Mouse (Mus musculus): ENCODE results near the gene Nlgn3. TPM values are rescaled to one million over a fixed set of nuclear protein-coding genes. Genes with fewer than 3 reads are reported as not detected.

The Nlgn3 gene
- polyA plus RNA-seq, 1 experiment, result 0.40 TPM

DNA sequence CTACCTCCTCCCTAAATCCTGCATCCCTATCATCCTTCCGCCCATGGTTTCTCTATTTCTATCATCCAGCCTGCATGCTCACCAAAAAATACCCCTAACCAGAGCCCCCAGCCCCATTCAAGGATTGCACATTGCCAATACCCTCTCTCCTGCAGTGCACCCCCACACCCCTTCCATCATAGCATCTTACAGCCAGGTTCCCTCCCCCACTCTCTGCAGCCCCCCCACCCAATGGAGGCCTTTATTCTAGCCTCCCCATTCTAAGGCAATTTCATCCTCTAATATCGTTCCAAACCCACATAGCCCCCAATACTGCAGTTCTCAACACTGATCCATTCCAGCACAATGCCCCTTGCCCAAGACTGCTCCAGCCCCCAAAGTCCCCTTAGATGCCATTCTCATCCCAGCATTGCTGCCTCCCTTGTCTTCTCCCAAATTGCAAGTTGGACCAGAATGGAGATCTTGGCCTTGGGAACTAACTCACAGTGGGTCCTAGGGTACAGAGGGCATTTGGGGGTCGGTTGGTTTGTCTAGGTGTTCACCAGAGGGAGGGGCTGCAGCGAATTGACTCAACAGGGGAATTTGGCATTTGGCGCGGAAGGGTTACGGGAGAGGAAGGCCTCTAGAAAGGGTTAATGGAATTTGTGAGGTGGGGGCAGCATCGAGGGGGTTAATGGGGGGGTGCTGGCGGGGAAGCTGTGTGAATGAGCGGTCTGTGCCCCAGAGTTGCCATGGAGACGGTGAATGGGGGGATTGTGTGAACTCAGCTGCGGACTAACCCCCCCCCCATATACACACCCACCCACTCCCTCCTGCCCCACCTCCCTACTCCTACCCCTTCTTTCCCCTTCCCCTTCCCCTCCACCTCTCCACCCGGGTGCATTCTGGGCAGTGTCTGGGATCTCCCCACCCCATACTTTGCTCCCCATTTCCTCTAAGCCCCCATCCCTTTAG, 782 bp downstream of the Nlgn3 start:
- no peaks in the 10 kb centered on the region for H3K4me1 ChIP-seq (replicated peaks; ENCODE audit: control insufficient read depth, insufficient read depth, low read length)
- TF ChIP-seq CTCF (IDR thresholded peaks at IDR 0.05; ENCODE audit: borderline replicate concordance, control insufficient read depth, extremely low read depth, insufficient read depth, low read length, poor library complexity) (no peak), POLR2A (IDR thresholded peaks at IDR 0.05; ENCODE audit: control insufficient read depth, extremely low read depth, insufficient read depth, low read length, poor library complexity) (no peak)
- no peak for DNase-seq
- H3K4me3 ChIP-seq (ENCODE audit: control insufficient read depth, insufficient read depth, low read length), result no peak overlapping the region
- WGBS, result 53% methylated on average over 9 of the region's 13 CpGs
- H3K27ac ChIP-seq (ENCODE audit: control insufficient read depth, insufficient read depth, low read length), result no peak overlapping the region
- no peaks in the 10 kb centered on the region; the same call in 1 of the 2 replicates for H3K36me3 ChIP-seq (ENCODE audit: control insufficient read depth, insufficient read depth, low read length)
- H3K27me3 ChIP-seq (ENCODE audit: control insufficient read depth, insufficient read depth, low read length), result no peaks in the 10 kb centered on the region

DNA sequence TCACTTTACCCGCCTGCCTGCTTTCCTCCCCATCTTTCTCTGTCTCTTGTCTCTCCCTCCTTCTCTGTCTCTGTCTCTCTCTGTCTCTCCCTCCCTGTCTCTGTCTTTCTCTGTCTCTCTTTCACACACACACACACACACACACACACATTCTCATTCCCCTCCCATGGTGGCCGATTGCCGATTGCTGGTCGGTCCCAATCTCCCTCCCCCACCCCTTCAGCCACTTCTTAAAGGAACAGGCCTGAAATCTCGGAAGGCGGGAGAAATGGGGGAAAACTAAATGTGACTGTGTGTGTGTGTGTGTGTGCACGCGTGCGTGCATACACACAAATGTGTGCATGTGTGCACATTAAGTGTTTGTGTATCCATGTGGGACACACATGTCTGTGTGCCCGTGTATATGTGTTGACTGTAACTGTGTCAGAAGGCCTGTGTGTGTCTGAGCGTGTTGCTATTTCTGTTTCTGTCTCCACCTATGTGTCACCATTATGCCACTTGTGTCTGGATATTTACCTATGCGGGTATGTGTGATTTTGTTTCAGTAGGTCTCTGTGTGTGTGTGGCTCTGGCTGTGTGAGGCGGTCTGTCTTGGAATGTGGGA, 1.6 kb downstream of the Nlgn3 start:
- WGBS, result 70% methylated on average over 13 of the region's 13 CpGs
- H3K4me3 ChIP-seq (ENCODE audit: control insufficient read depth, insufficient read depth, low read length), result no peak overlapping the region
- no peaks in the 10 kb centered on the region for H3K4me1 ChIP-seq (replicated peaks; ENCODE audit: control insufficient read depth, insufficient read depth, low read length)
- no peak for TF ChIP-seq CTCF (IDR thresholded peaks at IDR 0.05; ENCODE audit: borderline replicate concordance, control insufficient read depth, extremely low read depth, insufficient read depth, low read length, poor library complexity)
- no peak for TF ChIP-seq POLR2A (IDR thresholded peaks at IDR 0.05; ENCODE audit: control insufficient read depth, extremely low read depth, insufficient read depth, low read length, poor library complexity)
- H3K27me3 ChIP-seq (ENCODE audit: control insufficient read depth, insufficient read depth, low read length), result no peaks in the 10 kb centered on the region
- DNase-seq, result no peak
- H3K36me3 ChIP-seq (ENCODE audit: control insufficient read depth, insufficient read depth, low read length), result no peaks in the 10 kb centered on the region; the same call in 1 of the 2 replicates
- no peak overlapping the region for H3K27ac ChIP-seq (ENCODE audit: control insufficient read depth, insufficient read depth, low read length)

DNA sequence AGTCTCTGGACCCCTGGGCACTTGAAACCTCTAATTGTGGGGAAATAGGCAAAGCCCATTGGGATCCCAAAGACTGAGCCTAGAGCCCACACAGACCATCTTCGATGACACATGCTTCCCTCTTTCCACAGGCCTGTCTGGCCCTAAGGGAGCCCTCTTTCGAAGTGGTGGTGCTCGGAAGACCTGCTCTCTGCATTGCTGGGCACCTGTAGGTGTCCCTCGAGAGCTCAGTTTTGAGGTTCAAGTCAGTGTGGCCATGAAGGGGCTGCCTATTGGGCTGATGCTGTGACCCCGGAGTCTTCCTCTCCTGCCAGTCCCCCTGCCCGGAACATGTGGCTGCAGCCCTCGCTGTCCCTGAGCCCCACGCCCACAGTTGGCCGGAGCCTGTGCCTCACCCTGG, 2.7 kb downstream of the Nlgn3 start:
- H3K27me3 ChIP-seq (ENCODE audit: control insufficient read depth, insufficient read depth, low read length), result no peaks in the 10 kb centered on the region
- H3K4me3 ChIP-seq (ENCODE audit: control insufficient read depth, insufficient read depth, low read length), result no peak overlapping the region
- no peak for DNase-seq
- 91% methylated on average over 9 of the region's 9 CpGs for WGBS
- no peak overlapping the region for H3K27ac ChIP-seq (ENCODE audit: control insufficient read depth, insufficient read depth, low read length)
- H3K4me1 ChIP-seq (replicated peaks; ENCODE audit: control insufficient read depth, insufficient read depth, low read length), result no peaks in the 10 kb centered on the region
- TF ChIP-seq CTCF (IDR thresholded peaks at IDR 0.05; ENCODE audit: borderline replicate concordance, control insufficient read depth, extremely low read depth, insufficient read depth, low read length, poor library complexity) (no peak), POLR2A (IDR thresholded peaks at IDR 0.05; ENCODE audit: control insufficient read depth, extremely low read depth, insufficient read depth, low read length, poor library complexity) (no peak)
- H3K36me3 ChIP-seq (ENCODE audit: control insufficient read depth, insufficient read depth, low read length), result no peaks in the 10 kb centered on the region; the same call in 1 of the 2 replicates

DNA sequence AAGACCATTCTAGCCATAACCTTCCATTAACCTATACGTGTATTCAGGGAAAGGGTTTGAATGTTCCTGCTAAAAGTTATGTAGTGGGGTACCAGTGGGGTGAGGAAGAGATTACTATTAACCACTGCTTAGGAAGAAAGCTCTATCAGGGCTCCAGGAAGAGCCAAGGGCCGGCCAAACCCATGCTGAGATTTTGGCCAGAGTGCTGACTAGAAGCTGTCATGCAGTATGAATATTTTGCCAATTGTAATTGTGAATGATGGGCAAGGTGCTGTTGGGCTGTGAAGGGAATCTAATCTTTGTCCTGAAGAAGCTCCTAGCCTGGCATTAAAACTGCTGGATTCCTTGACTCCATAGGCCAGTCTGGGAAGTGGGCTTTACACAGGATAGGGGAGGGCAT, 5.7 kb downstream of the Nlgn3 start:
- 90% methylated on average over 2 of the region's 2 CpGs for WGBS
- TF ChIP-seq POLR2A (IDR thresholded peaks at IDR 0.05; ENCODE audit: control insufficient read depth, extremely low read depth, insufficient read depth, low read length, poor library complexity) (no peak), CTCF (IDR thresholded peaks at IDR 0.05; ENCODE audit: borderline replicate concordance, control insufficient read depth, extremely low read depth, insufficient read depth, low read length, poor library complexity) (no peak)

DNA sequence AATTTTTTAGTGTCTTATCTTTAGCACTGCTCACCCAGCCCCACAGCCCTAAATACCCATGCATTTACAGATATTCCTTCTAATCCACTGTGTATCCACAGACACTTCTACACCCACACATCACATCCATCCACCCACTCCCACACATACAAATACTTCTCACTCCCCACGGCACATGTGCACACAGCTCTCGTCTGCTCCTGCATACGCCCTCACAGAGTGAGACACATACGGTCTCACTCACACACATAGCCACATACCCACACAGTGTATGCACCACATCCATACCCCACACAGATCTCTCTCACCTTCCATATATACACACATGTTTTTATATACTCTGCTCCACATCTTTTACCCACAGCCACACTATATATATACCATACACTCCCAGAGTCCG, 10.3 kb downstream of the Nlgn3 start:
- H3K36me3 ChIP-seq (ENCODE audit: control insufficient read depth, insufficient read depth, low read length), result no peaks in the 10 kb centered on the region
- no peak for DNase-seq
- TF ChIP-seq POLR2A (IDR thresholded peaks at IDR 0.05; ENCODE audit: control insufficient read depth, extremely low read depth, insufficient read depth, low read length, poor library complexity), result no peak
- no peak for TF ChIP-seq CTCF (IDR thresholded peaks at IDR 0.05; ENCODE audit: borderline replicate concordance, control insufficient read depth, extremely low read depth, insufficient read depth, low read length, poor library complexity)
- no peaks in the 10 kb centered on the region for H3K27me3 ChIP-seq (ENCODE audit: control insufficient read depth, insufficient read depth, low read length)
- no peak overlapping the region for H3K27ac ChIP-seq (ENCODE audit: control insufficient read depth, insufficient read depth, low read length)
- WGBS, result 99% methylated on average over 5 of the region's 5 CpGs
- H3K4me3 ChIP-seq (ENCODE audit: control insufficient read depth, insufficient read depth, low read length), result no peak overlapping the region
- no peaks in the 10 kb centered on the region for H3K4me1 ChIP-seq (replicated peaks; ENCODE audit: control insufficient read depth, insufficient read depth, low read length)

More for the DNA sequence above, 5.7 kb downstream of the Nlgn3 start:
- Histone ChIP-seq H3K4me1 (replicated peaks; ENCODE audit: control insufficient read depth, insufficient read depth, low read length) (no peaks in the 10 kb centered on the region), H3K27me3 (ENCODE audit: control insufficient read depth, insufficient read depth, low read length) (no peaks in the 10 kb centered on the region), H3K36me3 (ENCODE audit: control insufficient read depth, insufficient read depth, low read length) (no peaks in the 10 kb centered on the region), H3K27ac (ENCODE audit: control insufficient read depth, insufficient read depth, low read length) (no peak overlapping the region), H3K4me3 (ENCODE audit: control insufficient read depth, insufficient read depth, low read length) (no peak overlapping the region)
- no peak for DNase-seq

DNA sequence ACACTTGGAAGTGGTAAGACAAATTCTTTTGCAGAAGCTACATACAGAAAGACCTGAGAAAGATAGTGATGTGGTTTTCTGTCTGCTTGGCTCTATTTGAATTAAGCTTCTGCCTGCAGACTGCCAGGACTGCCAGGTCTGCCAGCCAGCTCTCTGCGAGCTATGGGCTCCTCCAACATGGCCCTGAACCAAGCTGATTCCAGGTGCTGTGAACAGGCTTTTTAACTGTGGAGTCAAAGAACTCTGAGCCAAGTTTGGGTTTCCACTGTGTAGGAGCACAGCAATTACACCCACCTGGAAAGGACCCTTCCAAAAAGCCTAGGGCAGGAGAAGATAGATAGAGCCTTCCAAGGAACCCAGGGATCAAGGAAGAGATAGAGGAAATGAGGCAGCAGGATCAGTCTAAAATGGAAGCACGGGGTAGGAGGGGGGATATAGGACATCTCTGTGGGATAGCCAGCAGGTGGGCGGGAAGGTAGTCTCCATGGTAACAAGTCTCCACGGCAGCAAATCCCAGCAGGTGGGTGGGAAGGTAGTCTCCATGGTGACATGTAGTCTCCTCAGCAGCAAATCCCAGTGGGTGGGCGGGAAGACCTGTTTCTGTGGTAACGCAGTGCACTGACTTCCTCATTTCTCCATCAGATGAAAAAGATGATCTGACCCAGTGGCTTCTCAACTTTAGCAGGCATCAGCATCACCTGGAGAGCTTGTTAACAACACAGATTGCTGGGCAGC, 14.8 kb downstream of the Nlgn3 start:
- WGBS, result 21% methylated on average over 6 of the region's 6 CpGs

More for the DNA sequence above, 14.8 kb downstream of the Nlgn3 start:
- no peak overlapping the region for H3K27ac ChIP-seq (ENCODE audit: control insufficient read depth, insufficient read depth, low read length)
- no peaks in the 10 kb centered on the region for H3K36me3 ChIP-seq (ENCODE audit: control insufficient read depth, insufficient read depth, low read length)
- peaks cover 8% of the 10 kb centered on the region for H3K4me1 ChIP-seq (replicated peaks; ENCODE audit: control insufficient read depth, insufficient read depth, low read length)
- no peak overlapping the region for H3K4me3 ChIP-seq (ENCODE audit: control insufficient read depth, insufficient read depth, low read length)
- H3K27me3 ChIP-seq (ENCODE audit: control insufficient read depth, insufficient read depth, low read length), result no peaks in the 10 kb centered on the region
- DNase-seq, result no peak
- TF ChIP-seq CTCF (IDR thresholded peaks at IDR 0.05; ENCODE audit: borderline replicate concordance, control insufficient read depth, extremely low read depth, insufficient read depth, low read length, poor library complexity) (no peak), POLR2A (IDR thresholded peaks at IDR 0.05; ENCODE audit: control insufficient read depth, extremely low read depth, insufficient read depth, low read length, poor library complexity) (no peak)

Measured in thymus, adult 2 months (tissue).